Mouse (Mus musculus) neutrophil, adult 65 days (primary cell): Measurements from ENCODE around the gene Gm49322. TPM values are rescaled to one million over a fixed set of nuclear protein-coding genes. Genes with fewer than 3 reads are reported as not detected.

Experiments used
- total RNA-seq: library from RNA; stranded (reverse); gene quantifications from 2 replicates; pipeline ENCODE4 v1.2.4, GENCODE M21; 2023

Gene Gm49322
- 0.77 and 0.98 TPM in 2 replicates for total RNA-seq

GRCm38 (mm10) chr10:80605721-80606120 lies at the start of gene Gm49322:
Gene Gm49322 (plus strand): TSS chr10:80606021.

DNA sequence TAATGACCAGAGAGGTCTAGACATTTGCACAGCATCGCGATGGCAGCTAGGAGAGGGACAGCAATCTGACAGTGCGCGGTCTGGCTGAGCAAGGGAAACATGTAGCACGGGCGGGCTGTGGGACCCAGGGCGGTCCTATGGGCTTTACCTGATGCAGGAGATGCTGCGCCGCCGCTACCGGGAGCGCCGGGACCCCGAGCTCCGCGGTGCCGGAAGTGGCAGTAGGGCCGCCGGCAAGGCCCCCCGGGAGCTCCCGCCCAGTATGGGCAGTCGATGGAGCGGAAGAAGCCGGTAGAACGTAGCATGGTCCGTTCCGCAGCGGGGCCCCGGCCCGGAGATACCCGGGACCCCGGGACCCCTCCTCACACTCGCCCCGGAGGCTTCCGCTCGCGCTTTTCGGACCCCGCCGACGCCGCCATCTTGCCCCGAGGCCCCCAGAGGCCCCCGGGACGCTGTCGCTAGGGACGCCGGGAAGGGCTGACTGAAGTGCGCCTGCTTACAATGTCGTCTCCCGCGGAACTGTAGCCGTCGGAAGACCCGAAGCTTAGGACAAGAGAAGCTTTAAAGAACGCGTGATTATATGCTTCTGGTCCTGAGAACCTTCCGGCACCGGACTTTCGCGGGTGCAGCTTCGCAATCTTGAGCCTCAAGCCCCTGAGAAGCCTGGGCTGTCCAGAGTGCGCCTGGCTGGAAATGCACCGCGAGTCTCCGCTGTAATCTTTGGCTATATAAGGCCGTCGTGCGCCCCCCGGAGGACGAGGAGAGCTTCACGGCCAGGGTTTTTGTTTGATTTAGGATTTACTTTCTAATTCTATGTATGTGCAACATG lies 44.5 kb upstream of the Gm49322 start, which contains the start of gene Rexo1:
Rexo1 (minus strand) TSS at position 445 of the 829 bp plus-strand sequence.

GRCm38 (mm10) chr10:80577195-80578130 lies 28.4 kb upstream of the Gm49322 start, which contains the start of gene Klf16:
Gene Klf16 (minus strand): TSS chr10:80577321.

GRCm38 (mm10) chr10:80589879-80590854 lies 15.7 kb upstream of the Gm49322 start, which contains the start of gene Abhd17a:
Gene Abhd17a (minus strand): TSS chr10:80590341.

DNA sequence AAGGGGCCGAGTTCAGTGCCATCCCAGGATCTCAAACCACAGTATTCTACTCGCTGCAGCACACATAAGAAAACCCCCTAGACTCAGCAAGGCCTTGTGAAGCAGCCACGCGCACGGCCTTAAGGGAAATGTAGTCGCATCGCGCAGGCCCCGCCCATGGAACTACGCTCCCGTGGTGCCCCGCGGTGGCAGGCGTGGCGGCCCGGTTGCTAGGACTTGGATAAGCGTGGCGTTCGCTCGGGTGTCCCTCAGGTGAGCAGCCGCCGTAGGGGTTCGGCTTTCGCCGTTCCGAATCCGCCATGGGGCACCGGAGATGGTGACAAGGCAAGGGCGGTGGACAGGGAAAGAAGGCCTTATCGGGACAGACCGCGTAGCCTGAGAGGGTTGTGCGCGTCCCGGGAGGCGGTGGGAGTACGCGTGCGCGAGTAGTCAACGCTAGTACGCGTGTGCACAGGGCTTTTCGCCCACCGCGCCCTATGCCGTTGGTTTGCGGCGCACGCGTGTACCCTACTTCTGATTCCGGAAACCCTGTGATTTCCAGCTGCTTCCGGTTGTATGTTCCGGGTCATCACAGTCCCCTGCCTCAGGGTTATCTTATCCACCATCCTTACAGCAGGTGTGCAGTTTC lies 3.0 kb upstream of the Gm49322 start, which contains the start of the genes Scamp4 and Adat3:
Scamp4 (plus strand) TSS at position 175 of the 628 bp plus-strand sequence.
Adat3 (plus strand) TSS at position 183 of the 628 bp plus-strand sequence.

GRCm38 (mm10) chr10:80622661-80623456 lies 17.0 kb downstream of the Gm49322 start, which contains the start of gene Csnk1g2:
Gene Csnk1g2 (plus strand): TSS chr10:80622838.

GRCm38 (mm10) chr10:80656863-80657623 lies 51.2 kb downstream of the Gm49322 start, which contains the start of gene Btbd2:
Gene Btbd2 (minus strand): TSS chr10:80657071.

Other genes with a start within 250 kb of the Gm49322 start
- gene Plk5, start 249.6 kb upstream of the Gm49322 start, total RNA-seq: not detected in 2 replicates
- 1.9 and 2.6 TPM in 2 replicates for gene Mex3d, start 218.4 kb upstream of the Gm49322 start, total RNA-seq
- 30.1 and 33.3 TPM in 2 replicates for gene Mbd3, start 206.5 kb upstream of the Gm49322 start, total RNA-seq
- 68.5 and 72.8 TPM in 2 replicates for gene Uqcr11, start 199.2 kb upstream of the Gm49322 start, total RNA-seq
- 40.0 and 42.1 TPM in 2 replicates for gene Tcf3, start 172.4 kb upstream of the Gm49322 start, total RNA-seq
- not detected in 2 replicates for gene Onecut3, start 111.2 kb upstream of the Gm49322 start, total RNA-seq
- not detected in 2 replicates for gene Atp8b3, start 66.9 kb upstream of the Gm49322 start, total RNA-seq
- gene Rexo1, start 44.5 kb upstream of the Gm49322 start, total RNA-seq: 87.8 and 112 TPM in 2 replicates
- gene Klf16, start 28.7 kb upstream of the Gm49322 start, total RNA-seq: 5.7 and 7.0 TPM in 2 replicates
- 34.9 and 41.1 TPM in 2 replicates for gene Abhd17a, start 15.7 kb upstream of the Gm49322 start, total RNA-seq
- gene Scamp4, start 3.1 kb upstream of the Gm49322 start, total RNA-seq: 6.9 and 8.2 TPM in 2 replicates
- 0.98 and 2.0 TPM in 2 replicates for gene Adat3, start 3.1 kb upstream of the Gm49322 start, total RNA-seq
- 101 and 129 TPM in 2 replicates for gene Csnk1g2, start 16.8 kb downstream of the Gm49322 start, total RNA-seq
- gene Btbd2, start 51.0 kb downstream of the Gm49322 start, total RNA-seq: 12.4 and 15.2 TPM in 2 replicates
- 181 and 193 TPM in 2 replicates for gene Mknk2, start 72.1 kb downstream of the Gm49322 start, total RNA-seq
- 140 and 155 TPM in 2 replicates for gene Mob3a, start 96.0 kb downstream of the Gm49322 start, total RNA-seq
- gene Izumo4, start 96.2 kb downstream of the Gm49322 start, total RNA-seq: 8.4 and 14.1 TPM in 2 replicates
- gene Ap3d1, start 136.2 kb downstream of the Gm49322 start, total RNA-seq: 99.7 and 123 TPM in 2 replicates
- gene Dot1l, start 149.2 kb downstream of the Gm49322 start, total RNA-seq: 21.3 and 32.2 TPM in 2 replicates
- gene Sf3a2, start 192.2 kb downstream of the Gm49322 start, total RNA-seq: 39.7 and 47.3 TPM in 2 replicates
- gene Plekhj1, start 192.6 kb downstream of the Gm49322 start, total RNA-seq: 62.9 and 84.6 TPM in 2 replicates
- 0.77 and 1.2 TPM in 2 replicates for gene Amh, start 199.2 kb downstream of the Gm49322 start, total RNA-seq
- gene Jsrp1, start 207.5 kb downstream of the Gm49322 start, total RNA-seq: not detected in 2 replicates
- gene Oaz1, start 220.6 kb downstream of the Gm49322 start, total RNA-seq: 506 and 673 TPM in 2 replicates
- not detected in 2 replicates for gene Lingo3, start 238.0 kb downstream of the Gm49322 start, total RNA-seq
- 10.1 and 19.3 TPM in 2 replicates for gene Lsm7, start 249.2 kb downstream of the Gm49322 start, total RNA-seq
- 14.0 and 15.8 TPM in 2 replicates for gene Sppl2b, start 249.3 kb downstream of the Gm49322 start, total RNA-seq